Mouse (Mus musculus): ENCODE data around the gene Acbd6. TPM values are rescaled to one million over a fixed set of nuclear protein-coding genes. Genes with fewer than 3 reads are reported as not detected.

Acbd6 gene
- total RNA-seq (2021): 10 to 100 TPM; 59.2 to 59.5 TPM
- long read RNA-seq, experiment 1, full-length matches to known transcripts: 41 of 43 reads
- long read RNA-seq, experiment 1, partial matches to known transcripts: 0 of 43 reads
- long read RNA-seq, experiment 1, other reads (novel, unspliced or antisense): 2 of 43 reads
- long read RNA-seq, experiment 2, full-length matches to known transcripts: 22 of 23 reads
- long read RNA-seq, experiment 2, partial matches to known transcripts: 0 of 23 reads
- long read RNA-seq, experiment 2, other reads (novel, unspliced or antisense): 1 of 23 reads

GRCm38 (mm10) chr1:155558012-155558842, at the start of gene Acbd6:
Gene Acbd6, plus strand, starts transcription at chr1:155558120.
- peak; percentile 82 to 89 for DNase-seq

GRCm38 (mm10) chr1:155510263-155510662, 47.7 kb upstream of the Acbd6 start:
- no peak for DNase-seq

DNA sequence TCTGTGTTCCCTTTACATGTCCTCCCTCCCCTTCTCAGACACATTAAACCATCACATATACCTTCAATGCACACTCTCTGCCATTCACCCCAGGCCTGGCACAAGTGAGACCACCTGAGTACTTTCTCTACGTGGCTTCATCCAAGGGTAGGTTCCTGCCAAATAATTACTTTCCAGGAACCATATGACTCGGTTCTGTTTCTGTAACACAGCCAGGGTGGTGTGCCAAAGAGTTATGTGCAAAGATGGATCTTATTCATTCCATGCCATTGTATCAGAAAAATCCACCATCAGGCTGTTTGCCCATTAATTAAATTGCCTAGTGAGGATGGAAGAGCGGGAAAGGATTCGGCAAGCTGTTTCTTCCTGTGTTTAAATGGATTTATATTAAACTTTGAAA, 42.1 kb upstream of the Acbd6 start:
- DNase-seq: no peak

- peak; percentile 39 to 78 for DNase-seq
Measured at GRCm38 (mm10) chr1:155516594-155516993, 41.3 kb upstream of the Acbd6 start.

DNA sequence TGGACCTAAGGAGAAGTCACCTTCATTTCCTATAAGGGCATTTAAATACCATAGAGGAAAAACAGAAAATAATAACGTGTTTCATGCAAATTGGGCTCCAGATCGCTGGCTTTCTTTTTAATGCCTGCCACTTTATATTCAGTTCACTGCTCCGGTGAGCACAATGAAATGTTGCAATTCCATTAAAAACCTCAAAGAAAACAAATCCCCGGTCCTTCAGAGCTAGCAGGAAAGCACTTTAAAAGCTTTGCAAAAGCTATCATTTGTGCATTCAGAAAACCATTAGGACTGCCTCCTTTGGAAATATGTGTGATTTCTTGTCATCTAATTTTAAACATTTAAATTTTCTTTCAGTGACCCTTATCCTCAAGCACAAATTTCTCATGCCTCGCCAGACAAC, 40.9 kb upstream of the Acbd6 start:
- no peak for DNase-seq

DNA sequence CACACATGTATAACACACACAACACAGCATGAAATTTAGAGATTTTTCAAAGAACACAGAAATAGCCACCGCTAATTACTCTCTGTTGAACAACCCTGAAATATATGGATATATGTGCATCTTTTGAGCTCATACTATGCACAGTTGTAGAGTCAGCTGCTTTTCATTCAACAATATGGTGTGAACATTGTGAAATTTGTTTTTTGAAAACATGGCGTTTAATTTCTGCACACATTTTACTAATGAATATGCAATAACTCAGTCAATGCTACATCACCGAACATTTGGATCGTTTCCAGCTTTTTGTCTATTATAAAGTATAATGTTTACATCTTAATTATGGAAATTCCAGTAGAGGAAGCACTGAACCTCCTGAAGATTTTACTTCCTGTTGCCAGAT, 37.6 kb upstream of the Acbd6 start:
- no peak for DNase-seq

- DNase-seq: no peak
Measured at GRCm38 (mm10) chr1:155522493-155522892, 35.4 kb upstream of the Acbd6 start.

DNA sequence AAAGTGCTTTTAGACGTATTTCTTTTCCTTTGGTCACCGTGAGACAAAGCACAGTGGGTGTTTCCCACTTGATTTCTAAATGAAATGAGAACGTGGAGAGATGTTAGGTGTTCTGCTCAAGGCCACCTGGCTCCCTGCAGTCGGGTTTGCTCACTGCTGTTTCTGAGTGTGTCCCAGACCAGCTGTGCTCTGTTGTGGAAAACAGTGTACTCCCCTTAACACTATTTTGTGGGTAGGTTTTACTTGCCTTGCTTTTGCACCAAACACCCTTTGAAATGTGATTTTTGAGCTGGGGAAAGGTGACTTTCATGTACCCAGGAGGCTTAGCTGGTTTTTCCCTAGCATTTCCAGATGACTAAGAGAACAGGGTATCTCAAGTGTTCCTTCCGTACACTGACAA, 31.7 kb upstream of the Acbd6 start:
- DNase-seq: no peak

DNA sequence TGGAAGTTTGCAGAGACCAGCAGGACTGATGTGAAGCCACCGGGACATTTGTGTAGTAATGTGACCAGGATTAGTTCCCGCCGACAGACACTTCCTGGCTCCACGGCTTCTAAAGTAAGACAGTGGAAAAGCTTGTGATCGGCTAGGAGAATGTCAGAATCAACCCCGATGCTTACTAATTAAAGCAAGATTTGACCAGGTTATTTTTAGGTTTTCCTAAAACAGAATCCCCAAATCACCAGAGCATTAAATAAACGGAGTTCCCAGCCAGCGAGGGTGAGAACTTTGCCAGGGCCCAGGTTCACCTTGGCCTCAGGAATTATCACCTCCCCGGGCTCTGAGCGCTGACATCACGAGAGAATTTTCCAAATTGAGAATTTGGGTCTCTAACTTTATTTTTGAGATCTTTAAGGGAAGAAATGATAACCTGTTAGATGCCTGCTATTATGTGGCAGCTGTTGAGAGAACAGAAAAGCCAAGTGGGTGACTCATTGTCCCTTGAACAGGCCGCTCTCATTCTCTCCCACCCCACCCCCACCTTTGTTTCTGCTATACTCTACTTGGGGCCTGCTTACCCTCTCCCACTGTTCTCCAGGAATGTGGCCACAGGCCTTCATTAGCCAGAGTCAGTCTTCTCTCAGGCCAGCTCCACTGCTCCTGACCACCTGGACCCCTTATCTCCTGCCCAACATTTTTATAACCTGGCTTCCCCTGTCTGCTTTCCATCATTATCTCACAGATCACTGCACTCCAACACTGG, 30.7 kb upstream of the Acbd6 start:
- peak; percentile 52 to 60 for DNase-seq

GRCm38 (mm10) chr1:155527787-155528158, 30.1 kb upstream of the Acbd6 start:
- DNase-seq: peak; percentile 48 to 49

DNA sequence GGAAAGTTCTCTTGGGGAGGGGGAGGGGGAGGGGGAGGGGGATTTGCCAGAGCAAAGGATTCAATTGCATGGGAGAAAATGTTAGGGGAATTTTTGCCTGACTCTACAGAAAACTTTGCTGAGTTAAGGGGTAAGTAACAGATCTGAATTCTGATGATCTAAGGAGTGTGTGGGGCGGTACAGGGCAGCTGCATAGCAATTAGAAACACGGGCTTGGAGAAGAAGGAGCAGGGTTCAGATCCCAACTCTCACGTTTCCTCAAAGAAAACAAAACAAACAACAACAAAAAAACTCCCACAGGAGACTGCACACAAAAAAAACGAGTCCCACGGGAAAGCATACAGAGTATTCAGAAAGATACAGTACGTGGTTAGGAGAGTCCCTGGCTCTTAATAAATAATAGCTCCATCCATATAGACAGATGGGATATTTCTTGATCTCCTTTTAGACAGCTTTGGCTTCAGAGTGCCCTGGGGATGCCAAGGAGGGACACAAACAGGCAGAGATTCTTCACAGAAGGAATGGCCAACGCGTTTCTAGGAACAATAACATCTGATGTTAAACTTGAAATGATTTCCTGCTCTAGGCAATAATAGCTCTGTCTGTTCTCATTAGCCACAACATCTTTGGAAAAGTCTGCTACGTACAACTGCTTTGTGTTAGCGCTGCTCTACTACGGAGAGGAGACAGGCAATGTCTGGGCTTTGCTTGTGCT, 29.4 kb upstream of the Acbd6 start:
- DNase-seq: no peak

DNA sequence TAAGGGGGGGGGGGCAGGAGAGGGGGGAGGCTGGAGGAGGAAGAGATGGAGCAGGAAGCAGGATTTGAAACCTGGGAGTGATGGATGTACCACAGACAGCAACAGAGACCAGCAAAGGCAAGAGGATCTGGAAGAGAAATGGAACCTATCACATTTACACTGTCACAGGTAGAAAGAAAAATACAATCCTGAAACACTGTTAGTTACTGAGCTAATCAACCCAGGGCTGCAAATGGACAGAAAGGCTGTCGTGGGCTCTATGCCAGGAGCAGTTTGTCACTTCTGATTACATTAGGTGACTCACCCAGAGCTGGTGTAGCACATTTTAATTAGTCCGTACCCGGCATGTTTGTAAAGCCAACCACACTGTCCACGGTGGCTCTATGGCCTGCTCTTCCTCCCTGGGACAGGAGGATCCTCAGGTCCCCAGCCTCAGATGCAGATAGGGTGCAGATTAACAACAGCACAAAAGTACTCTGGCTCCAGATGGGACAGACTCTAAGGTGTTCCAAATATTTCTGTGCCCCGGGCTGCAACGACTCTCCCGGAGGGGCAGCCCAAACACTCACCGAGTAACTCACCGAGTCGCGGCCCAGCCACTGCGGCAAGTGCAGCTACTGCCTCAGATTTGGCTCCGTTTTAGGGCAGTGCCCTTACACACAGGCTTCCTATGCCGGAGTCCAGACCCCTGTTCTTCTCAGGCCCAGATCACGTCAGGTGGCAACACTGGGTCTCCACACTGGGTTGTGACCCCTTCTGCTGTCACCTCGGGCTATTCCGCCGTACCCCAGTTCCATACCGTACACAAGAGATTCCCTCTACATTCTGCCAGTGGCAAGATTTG, 28.6 kb upstream of the Acbd6 start:
- DNase-seq: no peak

- peak in 1 of 2 experiments; percentile 41 for DNase-seq
Measured at GRCm38 (mm10) chr1:155530561-155531457, 27.1 kb upstream of the Acbd6 start.

DNA sequence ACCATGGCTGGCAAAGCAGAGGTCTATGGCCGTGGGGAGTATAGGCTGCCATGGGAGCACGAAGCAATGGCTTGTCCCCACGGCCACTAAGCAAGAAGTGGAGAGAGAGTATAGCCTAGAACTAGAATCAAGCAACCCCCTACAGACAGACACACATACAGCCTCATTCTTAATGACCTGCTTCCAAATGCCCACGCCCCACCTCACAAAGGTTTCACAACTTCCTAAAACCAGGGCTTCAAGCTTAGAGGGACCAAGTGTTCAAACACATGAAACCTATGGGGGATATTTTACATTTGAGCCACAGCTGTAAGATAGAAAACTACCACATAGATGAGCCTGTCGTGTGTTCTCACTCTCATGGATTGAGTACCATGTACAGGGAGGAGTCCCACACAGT, 25.5 kb upstream of the Acbd6 start:
- no peak for DNase-seq

GRCm38 (mm10) chr1:155532833-155533688, 24.9 kb upstream of the Acbd6 start:
- DNase-seq: peak; percentile 67

- peak; percentile 28 to 32 for DNase-seq
Measured at GRCm38 (mm10) chr1:155533689-155533965, 24.3 kb upstream of the Acbd6 start.

GRCm38 (mm10) chr1:155537005-155537642, 20.8 kb upstream of the Acbd6 start:
- peak; percentile 61 to 80 for DNase-seq

- DNase-seq: no peak
Measured at GRCm38 (mm10) chr1:155538006-155538405, 19.9 kb upstream of the Acbd6 start.

GRCm38 (mm10) chr1:155557642-155558011, 293 bp upstream of the Acbd6 start:
- no peak for DNase-seq
